Mouse (Mus musculus): Measurements from ENCODE around the gene Gpr4.

Gpr4 gene

DNA sequence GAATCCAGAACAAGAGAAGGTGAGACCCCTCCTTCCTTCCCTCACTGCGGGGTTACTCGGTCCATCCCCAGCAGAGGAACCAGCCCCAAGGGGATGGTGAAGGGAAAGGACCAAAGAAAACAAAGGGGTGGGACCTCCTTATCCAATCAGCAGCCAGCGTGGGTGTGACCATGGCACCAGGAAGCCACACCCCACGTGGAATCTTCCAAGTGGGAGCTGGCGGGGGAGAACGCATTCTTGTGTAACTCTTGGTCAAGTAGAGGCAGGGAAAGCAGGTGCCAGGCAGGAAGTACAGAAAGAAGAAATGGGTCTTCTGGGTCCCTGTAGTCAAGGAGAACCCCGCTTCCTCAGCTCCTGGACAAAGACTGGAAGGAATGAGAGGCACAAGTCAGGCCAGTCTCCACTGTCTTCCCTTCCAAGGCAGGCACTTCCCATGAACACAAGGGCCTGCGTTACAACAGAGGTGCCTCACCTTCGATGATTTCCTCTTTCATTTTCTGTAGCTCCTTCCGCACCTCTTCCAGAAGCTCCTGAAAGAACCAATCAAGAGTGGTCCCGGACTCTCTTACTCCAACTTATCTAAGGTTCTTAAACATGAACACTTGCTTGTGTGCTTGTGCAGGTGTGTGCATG is 45.2 kb downstream of the Gpr4 start:
- peak; percentile 55 for DNase-seq (ENCODE audit: low read depth, low spot score)

DNA sequence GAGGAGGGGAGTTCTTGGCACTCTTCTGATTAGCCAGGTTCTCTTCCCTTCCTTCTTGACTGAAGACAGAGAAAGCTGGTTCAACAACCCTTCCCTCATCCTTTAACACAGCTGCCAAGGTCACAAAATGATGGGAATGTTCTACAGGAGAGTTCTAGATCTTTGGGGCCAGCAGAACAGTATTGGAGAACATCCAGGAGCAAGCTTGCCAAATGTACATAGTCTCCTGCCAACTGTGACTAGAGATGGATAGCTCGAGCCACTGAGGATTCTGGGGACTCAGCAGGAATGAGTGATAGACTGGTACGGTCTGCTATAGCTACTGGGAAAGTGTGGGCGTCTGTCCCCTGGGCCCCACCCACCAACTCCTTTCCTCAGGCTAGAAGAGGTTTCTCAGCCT is 46.0 kb downstream of the Gpr4 start:
- DNase-seq (ENCODE audit: low read depth, low spot score), result no peak

DNA sequence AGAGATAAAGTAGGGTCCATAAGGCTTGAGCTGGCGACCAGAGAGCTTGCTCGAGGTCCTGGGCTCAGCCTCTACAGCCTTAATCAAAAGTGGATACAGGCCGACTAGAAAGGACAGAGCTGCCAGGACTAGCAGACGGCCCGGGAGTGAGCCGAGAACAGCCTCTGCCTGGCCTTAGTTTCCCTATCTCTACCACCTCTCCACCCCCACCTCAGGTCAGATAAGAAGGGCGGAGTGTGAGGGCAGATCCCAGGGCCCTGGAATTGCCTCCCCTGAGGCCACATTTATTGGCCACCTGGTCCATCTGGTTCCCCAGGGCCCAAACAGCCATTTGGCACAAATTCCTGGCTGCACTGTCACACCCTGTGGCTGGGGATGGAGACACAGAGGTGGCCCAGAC is 52.8 kb downstream of the Gpr4 start:
- no peak for DNase-seq (ENCODE audit: low read depth, low spot score)

DNA sequence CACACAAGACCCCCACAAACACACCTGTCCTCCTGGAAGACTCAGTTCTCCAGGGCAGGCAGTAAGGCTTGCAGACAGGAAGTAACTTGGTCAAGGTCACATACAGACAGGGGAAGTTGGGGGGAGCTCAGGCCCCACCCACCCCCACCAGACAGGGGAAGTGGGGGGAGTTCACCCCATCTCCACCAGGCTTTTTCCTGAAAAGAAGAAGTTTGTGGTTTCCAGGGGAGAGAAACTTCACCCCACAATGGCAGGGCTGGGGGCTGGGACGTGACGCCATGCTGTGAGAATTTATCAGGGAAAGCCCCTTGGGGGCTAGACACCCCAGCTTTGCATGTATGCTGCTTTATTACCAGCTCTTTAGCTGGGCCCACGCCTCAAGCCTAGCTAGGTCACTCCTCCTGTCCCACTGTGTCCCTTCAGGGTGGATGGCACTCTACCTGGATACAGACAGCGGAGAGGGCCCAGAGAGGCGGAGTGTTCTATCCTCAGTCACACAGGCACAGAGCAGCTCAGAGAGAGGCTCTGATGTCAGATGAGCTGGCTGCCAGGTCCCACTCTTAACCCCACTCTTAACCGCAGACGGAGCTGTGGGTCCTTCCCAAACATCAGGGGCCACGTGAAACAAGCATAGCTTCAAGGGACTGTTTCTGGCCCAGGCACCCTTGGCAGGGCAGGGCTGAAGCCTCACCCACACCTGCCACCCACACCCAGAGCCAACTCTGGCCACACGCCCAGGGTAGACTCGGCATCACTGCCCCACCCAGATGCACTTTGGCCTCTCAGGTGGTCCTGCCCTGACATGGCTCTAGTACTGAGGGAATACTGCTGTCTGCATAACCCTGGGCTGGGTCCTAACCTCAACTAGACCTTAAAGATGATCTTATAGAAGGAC is 53.8 kb downstream of the Gpr4 start:
- no peak for DNase-seq (ENCODE audit: low read depth, low spot score)

DNA sequence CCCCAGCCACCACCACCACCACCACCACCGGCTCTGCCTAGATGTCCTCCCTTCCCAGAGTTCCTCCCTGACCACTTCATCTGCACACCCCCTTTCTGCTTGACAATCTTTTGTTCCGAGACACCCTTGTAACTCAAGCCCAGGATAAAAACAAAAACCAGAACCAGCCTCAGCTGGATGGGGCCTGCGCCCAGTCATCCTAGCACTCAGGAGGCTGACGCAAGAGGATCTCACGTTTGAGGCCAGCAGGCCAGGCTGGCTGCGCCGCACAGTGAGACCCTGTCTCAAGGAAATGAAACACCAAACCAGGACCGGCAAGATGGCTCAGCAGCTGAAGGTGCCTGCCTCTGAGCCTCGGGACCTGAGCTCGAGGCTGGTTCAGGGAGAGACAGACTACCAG is 54.7 kb downstream of the Gpr4 start:
- DNase-seq (ENCODE audit: low read depth, low spot score), result no peak

DNA sequence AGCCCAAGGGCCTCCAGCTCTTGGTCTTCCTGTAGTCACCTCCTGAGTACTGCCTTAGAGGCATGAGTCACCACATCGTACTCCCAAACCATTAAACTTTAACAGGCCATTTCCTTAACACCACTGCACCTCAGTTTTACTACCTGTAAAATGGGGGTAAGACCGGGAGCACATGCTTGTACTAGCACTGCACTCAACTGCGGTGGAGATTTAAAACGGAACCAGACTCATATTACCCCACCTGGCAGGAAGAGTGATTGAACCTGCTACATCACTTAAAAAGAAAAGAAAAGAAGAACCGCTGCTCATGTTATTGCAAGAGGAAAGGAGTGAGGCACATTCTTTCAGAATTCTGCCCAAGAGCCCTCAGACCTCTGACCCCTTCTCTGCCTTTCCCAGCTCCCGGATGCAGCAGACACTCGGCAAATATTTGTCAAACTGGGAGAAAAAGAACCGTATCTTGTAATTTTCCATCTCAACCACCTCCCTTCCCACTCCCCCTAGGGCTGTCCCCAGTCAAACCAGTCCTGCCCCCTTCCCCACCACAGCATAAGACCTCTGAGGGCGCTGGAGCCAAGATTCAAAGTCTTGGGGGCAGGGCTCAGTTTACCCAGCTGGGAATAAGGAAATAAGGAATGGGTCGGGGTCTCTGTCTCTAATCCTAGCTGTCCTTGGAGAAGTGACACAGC is 56.8 kb downstream of the Gpr4 start:
- DNase-seq (ENCODE audit: low read depth, low spot score), result no peak

DNA sequence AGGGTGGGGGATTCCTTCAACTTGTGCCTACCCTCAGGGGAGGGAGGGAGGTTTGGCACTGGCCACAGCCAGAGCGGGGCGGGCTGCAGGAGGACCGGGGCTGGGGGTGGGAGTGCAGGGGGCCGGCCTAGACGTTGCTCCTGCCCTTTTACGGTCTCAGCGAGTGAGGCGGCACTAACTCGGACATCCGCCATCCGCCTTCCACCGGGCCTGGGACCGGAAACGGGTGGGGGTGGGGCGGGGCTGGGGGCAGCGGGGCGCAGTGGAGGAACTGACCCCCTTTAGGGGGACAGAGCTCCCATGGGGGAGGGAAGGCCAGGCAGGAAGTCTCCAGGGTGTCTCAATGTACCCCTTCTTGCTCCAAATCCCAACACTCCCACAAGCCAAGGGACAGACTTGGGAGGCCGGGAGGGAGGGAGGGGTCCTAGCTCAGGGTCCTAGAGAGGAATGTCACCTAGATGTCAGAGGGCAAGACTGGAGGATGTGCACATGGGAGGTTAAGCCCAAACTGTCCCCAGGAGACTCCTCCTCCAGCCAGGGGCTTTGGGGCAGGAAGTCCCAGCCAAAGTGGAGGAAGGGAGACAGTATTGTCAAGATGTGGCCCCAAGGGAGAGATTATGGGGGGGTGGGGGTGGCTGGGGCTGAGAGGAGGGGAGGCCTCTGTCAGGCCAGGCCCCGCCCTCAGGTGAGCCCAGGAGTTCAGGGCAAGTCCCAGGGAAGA is 57.5 kb downstream of the Gpr4 start:
- no peak for DNase-seq (ENCODE audit: low read depth, low spot score)

DNA sequence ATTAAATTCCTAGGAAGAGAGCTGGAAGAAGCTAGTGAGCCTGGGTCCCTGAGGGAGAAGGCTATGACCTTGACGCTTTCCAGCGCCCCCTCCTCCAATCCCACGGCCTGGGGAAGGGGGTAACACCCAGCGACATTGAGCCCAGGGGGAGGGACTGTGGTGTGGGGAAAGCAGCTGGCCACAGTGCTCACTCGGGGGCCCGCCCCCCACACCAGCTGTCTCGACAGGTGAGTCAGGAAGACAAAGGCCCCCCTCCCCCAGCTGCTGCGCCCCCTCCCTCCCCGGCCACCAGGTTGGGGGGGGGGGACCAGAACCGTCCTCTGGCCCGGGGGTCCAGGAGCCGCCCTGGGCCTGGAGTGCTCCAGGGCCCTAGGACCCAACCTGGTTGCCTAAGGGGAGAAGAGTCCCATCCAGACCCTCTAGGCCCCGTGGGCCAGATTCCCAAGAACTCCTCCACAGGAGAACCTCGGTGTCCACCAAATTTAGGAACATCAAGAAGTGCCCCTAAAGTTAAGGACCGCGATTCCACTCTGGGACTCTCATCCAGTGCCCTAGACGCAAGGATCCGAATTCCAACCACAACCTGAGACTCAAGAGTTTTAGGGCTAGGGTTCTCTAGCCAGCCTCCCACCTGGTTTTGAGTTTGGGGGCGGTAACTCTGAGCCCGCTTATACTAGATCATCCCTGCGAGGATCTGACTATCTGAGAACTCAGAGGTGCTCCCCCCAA is 58.3 kb downstream of the Gpr4 start:
- DNase-seq (ENCODE audit: low read depth, low spot score), result no peak

DNA sequence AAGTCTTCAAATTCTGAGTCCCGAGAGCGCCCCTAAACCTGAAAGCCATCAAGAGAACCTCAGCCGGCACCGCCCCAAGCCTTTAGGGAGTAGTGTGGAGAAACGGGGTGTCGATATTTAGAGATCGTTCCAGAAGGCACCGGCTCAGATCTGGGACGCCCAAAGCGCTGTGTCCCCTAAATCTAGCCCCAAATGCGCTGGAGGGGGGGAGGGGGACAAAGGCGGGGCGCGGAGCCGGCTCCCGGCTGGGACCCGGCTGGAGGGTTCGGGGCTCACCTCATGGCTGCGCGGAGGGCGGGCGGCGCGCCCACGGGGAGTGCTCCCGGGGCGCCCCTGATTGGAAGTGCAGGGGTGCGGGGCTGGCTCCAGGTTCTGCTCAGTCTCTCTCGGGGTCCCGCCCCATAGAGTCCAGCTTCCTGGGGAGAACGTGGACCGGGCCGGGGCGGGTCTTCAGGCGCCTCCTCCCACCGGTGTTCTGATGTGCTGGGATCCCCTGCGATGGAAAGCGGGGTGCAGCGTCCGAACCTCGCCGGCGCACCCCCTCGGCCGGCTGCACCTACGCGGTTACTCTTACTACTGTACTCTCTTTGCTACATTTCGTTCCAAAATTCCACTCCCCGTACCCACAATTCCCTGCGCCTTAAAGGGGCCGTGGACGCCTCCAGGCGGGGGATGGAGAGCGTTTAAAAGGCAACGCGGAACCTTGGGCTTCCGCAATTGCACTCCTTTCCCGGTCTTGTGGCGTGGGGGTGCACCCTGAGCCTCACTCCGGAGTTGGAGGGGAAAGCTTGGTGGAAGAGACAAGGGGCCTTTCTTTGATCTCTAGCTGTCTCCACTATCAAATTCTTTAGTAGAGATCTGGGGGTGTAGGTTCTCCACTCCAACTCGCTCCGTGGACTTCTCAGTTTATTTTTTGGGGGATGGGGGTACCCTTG is 59.2 kb downstream of the Gpr4 start, which contains the start of gene Vasp:
TSS of gene Vasp (minus strand) at position 580 of the 935 bp plus-strand sequence.
- DNase-seq (ENCODE audit: low read depth, low spot score), result peak; percentile 76

DNA sequence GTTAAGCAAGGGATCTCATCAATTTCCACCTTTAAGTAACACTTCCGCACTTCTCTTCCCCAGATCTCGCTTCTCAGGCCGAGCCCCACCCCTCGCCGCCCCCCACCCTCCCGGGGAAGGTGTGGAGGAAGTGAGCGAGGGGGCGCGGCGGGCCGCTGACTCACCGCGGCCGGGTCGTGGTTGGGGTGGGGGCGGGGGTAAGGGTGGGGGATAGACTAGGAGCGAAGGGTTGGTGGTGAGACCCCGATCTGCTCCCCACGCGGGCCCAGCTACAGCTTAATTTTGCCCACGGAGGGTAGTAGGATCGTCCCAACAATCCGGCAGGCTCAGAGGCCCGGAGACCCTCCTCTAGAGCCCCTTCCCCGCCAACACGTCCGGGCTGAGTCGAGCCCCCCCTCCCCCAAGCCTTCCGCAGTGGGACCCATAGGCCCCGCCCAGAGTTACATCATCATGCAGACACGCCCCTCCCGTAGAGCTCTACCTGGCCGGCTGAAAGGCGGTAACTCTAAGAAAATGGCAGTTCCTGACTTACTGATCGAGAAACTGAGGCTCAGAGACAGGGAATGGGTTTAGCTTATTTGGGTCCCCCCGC is 59.9 kb downstream of the Gpr4 start:
- DNase-seq (ENCODE audit: low read depth, low spot score), result no peak
